Mouse (Mus musculus): ENCODE results near the gene Ipmk.

DNA sequence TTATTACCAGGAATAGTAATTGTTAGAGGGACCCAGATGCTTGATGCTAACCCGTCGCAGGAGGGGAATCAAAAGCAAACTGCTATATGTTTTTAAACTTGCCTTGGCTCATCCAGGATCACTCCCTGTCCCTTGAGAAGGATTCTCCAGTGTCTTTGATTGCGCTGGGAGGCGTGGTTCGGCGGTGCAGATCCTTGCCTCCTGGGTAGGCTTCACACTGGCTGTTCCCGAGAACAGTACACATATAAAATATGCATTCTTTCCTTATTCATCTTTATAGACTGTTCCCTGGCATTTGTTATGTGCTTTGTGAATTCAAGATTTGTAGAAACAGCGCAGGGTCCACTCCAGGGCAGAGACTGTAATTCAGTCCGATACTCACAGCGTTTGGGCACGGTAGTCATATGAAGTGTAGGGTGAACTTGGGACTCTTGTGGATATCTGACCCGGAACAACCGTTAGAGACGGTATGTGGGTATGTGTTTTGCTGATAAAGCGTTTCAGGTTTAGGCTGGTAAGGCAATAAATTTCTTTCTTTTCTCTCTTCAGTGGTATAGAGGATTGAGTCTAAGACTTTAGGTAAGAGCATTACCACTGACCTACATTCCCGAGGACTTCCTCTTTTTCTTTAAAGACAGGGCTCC is 1.2 kb downstream of the Ipmk start:
- TF ChIP-seq CTCF (IDR thresholded peaks at IDR 0.05) (no peak), EP300 (IDR thresholded peaks at IDR 0.05) (no peak)
